Mouse (Mus musculus) left cerebral cortex, postnatal 25 days (tissue): ENCODE measurements at regions not wholly inside any gene's neighbourhood (a gene's known extent, or its start where the extent isn't known, plus 50 kb on each side); places are given as distances from the start of the nearest gene placed in this dataset.

ENCODE experiments used
- DNase-seq, 2 experiments: peaks; one replicate each; pipeline ENCODE4 v3.0.0; 2022; ENCODE audit warnings: low spot score in 2 of 2, mixed read lengths in 1 of 2
- intact Hi-C: fragments of 180-260 bp; cut with DNase I; formaldehyde crosslinking; loops from one replicate; pipeline ENCODE4 v1.15.1; 2025

GRCm38 (mm10) chr8:24212216-24213200 is 513.1 kb downstream of the Adam3 start:
- DNase-seq = peak in 1 of 2 experiments; percentile 78
- intact Hi-C loops = loop anchor here (5.0 kb wide), 1 partner anchor 100 kb away; no protein-coding TSS in a partner anchor

- intact Hi-C loops = loop anchor here (5.0 kb wide), 1 partner anchor 99 kb away; no protein-coding TSS in a partner anchor
- peak in 1 of 2 experiments; percentile 59 for DNase-seq
Observed at GRCm38 (mm10) chr8:24211091-24211490, 514.6 kb downstream of the Adam3 start.
